Mouse (Mus musculus) spleen, postnatal 14 days (tissue): Measurements from ENCODE around the gene Map3k9.

Experiments
- DNase-seq, 2 experiments: peaks; one replicate each; pipeline ENCODE4 v3.0.0; 2021 to 2022; ENCODE audit warnings: low spot score in 2 of 2

The Map3k9 gene

DNA sequence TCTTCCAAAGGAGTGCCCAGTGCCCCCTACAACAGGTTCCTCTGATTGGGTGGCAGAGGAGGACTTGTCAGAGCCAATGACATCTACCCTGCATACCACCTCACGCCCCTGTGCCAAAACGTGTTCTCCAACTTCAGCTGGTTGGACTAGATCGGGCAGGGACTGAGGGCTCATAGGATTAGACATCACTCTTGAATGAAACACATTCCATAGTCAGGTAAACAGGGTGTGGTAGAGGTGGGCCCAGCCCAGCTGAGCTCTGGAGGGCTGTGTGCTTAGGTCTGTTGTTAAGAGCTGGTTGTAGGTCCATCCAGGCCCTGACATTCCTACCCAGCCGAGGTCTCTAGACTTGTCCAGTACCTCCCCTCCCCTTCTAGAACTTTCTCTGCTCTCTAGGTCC lies 68.4 kb downstream of the Map3k9 start:
- DNase-seq = no peak

- DNase-seq = no peak
Observed at GRCm38 (mm10) chr12:81702903-81703302, 78.1 kb downstream of the Map3k9 start.

- DNase-seq = no peak
Observed at GRCm38 (mm10) chr12:81698011-81698410, 83.0 kb downstream of the Map3k9 start.

- no peak for DNase-seq
Observed at GRCm38 (mm10) chr12:81691177-81691730, 89.7 kb downstream of the Map3k9 start.

DNA sequence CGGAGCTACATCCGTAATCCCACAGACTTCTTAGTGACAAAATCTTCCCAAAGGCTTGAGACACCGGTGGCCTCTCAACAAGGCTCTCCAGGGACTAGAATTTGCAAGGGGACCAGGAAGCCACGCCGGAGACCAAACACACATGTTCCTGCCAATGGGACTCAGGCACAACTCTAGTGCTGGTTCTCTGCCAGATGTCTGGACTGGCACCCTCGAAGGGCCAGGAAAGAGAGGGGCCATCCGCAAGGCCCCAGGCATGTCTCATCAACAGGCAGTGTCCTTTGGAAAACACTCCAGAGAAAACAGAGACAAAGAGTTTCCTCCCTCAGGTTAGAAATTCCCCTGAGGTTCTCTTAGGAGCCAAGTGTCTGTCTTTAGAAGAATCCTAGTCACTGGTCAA lies 90.2 kb downstream of the Map3k9 start:
- no peak for DNase-seq

- DNase-seq = no peak
Observed at GRCm38 (mm10) chr12:81690111-81690510, 90.9 kb downstream of the Map3k9 start.

DNA sequence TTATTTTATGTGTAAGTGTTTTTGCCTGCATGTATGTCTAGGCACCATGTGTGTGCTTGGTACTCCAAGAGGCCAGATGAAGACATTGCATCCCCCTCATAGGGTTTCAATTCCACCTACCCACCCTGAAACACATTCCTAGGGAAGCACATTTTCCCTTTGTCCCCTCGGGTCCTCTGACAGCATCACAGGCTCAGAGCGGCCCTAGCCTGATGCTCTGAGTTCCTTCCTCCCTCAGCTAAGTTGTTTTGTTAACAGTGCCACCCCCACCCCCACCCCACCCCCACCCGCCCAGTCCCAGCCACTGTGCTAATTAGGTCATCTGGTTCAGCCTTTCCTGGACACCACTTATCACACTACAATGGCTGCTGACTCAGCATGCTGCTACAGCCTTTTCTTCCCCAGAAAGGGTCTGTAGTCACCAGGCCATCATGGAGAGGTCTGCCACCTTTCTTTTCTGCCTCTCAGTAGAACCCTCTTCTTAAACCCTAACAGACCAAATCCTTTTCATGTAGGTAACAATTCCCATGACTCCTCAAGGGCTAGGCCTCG lies 91.4 kb downstream of the Map3k9 start:
- DNase-seq = no peak

- DNase-seq = no peak
Observed at GRCm38 (mm10) chr12:81688537-81688936, 92.4 kb downstream of the Map3k9 start.

DNA sequence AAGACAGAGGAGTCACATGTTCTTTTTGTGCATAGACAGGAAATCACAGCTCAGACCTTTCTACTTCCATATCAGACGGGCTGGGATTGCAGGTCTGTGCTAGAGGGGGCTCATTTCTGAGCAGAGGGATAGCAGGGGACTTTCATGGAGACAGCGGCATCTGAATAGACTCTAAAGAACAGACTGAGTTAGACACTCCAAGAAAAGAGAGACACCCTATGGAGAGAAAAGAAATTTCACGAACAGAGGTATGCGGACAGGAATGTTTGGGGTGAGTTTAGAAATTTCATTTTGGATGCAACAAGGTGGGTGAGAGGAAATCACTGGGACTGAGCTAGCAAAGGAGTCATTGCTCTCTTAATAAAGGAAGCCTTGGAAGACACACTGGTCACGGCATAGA lies 93.1 kb downstream of the Map3k9 start:
- no peak for DNase-seq

DNA sequence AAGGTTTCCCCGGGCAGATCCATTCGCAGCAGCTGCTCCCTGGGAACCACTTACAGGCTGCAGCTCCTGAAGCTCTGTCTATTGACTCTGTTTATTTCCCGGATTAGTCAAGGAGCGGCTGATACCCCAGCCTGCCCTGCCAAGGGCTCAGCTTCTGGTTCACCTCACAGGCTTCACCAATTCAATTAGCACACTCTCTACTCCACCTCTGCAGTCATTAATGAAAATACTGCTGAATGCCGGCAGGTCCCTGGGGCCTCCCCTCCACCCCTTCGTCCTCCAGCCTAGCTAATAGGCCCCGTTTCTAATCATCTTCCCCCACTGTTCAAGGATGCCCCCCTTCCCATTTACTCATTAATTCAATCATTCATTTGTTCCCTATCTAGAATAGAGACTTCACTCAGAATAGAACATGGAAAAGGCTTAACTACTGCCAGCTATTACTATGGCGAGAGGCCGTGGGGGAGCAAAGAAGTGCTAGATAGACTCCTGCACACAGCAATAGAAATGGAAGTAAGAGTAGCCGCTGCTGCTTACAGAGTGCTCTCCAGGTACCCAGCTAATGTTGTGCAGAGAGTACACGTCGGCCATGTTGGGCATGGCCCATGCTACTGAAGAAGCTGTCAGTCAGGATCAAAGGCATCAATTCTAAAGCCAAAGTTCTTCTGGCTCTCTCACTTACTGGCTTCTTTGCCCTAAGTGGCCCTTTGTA lies 94.4 kb downstream of the Map3k9 start:
- DNase-seq = no peak

GRCm38 (mm10) chr12:81685981-81686380 lies 95.0 kb downstream of the Map3k9 start:
- no peak for DNase-seq

GRCm38 (mm10) chr12:81684096-81684495 lies 96.9 kb downstream of the Map3k9 start:
- DNase-seq = no peak

DNA sequence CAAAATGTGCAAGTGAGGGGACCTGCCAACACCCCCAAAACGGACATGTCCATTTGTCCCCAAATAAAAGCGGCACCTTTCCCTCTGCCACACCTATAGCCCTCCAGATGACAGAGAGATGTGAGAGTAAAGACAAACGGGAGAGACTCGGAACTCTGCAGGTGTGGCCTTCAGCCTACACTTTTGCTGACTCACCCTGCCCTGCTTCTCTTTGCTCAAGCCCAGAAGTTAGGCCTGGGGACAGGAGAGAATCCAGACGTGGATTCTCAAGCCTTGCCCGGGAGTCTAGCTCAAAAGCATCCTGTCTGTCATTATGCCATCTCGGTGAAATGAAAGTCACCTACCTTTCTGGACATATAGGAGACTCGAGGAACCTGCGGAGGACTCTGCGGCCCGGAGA lies 97.6 kb downstream of the Map3k9 start:
- no peak for DNase-seq

DNA sequence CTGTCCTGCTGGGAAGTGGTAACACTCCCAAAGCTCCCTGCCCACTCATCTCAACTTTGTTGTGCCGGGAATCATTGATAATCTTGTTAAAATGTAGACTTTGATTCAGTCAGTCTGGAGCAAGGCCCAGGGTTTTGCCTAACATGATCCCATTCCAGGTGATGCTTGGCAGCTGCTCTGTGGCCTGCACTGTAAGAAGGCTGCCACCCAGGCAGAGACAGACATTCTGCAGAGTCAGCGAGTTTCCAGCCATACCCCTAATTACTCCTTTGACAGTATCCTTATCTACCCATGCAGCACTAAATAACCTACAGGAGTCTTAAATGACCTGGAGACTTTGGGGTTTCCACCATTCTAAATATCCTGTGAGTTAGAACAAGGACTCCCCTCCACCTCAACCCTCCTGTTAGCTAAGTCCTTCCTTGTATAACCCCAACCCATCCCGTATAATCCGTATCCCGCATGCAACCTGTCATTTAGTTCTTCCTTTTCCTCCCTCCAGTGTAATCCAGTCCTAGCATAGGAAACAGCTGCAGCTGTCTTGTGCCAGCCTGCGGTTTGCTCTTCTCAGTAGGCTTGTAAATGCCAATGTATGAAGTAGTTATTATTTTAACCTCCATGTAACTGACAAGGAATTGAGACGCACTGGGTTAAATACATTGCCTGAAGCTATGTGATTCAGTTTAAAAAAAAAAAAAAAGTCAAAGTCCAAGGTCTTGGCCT lies 101.0 kb downstream of the Map3k9 start:
- no peak for DNase-seq

DNA sequence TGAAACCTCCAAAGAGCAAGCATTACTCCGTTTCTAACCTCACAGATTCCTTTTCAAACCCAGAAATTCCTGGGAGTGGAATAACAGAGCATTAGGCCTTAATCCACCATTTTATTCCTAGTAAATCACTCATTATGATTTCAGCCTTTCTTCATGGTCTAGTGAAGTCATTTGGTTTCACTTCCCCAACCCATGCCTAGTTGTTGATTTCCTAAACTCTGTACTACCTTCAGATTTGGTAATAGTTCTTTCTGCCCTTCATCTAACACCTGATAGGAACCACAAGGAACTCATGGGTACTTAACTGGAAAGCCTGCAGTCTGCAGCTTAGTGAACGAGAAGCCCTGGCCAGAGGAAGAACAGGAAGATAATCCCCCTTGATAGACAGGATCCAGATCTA lies 105.4 kb downstream of the Map3k9 start:
- DNase-seq = no peak
